Mouse (Mus musculus) bone marrow, adult 2 months (tissue): ENCODE results near the gene Btbd10.

Experiments used
- CTCF ChIP-seq: fragments of 200-500 bp; IDR thresholded peaks from 2 replicates; pipeline ENCODE4 v1.5.1; 2011; ENCODE audit warnings: low read length, control low read depth; ENCODE audit not compliant: control insufficient read depth, insufficient read depth
- POLR2A ChIP-seq: fragments of 200-500 bp; IDR thresholded peaks from 2 replicates; pipeline ENCODE4 v1.6.1; 2011; ENCODE audit warnings: low read depth, mild to moderate bottlenecking, control low read depth, low read length, borderline replicate concordance; ENCODE audit not compliant: control insufficient read depth

DNA sequence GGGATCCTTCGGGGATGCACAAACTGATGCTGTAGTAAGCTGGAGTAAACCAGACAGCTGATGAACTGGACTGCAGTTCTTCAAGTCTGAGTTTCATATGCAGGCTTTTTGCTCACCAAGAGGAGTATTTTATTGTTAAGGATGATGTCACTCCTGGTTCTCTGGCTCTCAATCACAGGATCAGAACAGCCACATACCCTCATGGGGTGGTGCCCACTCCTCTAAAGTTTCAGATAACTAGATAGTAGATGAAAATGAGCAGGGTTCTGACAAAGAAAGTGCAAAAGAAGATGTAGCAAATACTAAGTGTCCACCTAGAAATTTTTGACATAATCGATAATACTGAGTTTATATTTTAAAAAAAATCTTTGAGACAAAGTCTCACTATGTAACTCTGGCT lies 19.3 kb upstream of the Btbd10 start, which contains the start of gene Pth:
- TF ChIP-seq CTCF (no peak), POLR2A (no peak)
